Mouse (Mus musculus): ENCODE data around the gene Hpcal1.

The Hpcal1 gene

GRCm38 (mm10) chr12:17690564-17691281 is at the start of gene Hpcal1:
TSS of gene Hpcal1 (plus strand) at chr12:17690856.
- peak; percentile 98 for DNase-seq (ENCODE audit: extremely low spot score)

- DNase-seq (ENCODE audit: extremely low spot score): no peak
These were observed 49.4 kb upstream of the Hpcal1 start for GRCm38 (mm10) chr12:17641269-17641668.

- DNase-seq (ENCODE audit: extremely low spot score): no peak
These were observed 46.1 kb upstream of the Hpcal1 start for GRCm38 (mm10) chr12:17644385-17645222.

GRCm38 (mm10) chr12:17646457-17646856 is 44.2 kb upstream of the Hpcal1 start:
- DNase-seq (ENCODE audit: extremely low spot score): no peak

- DNase-seq (ENCODE audit: extremely low spot score): no peak
These were observed 39.2 kb upstream of the Hpcal1 start for GRCm38 (mm10) chr12:17651223-17652095.

- DNase-seq (ENCODE audit: extremely low spot score): no peak
These were observed 38.2 kb upstream of the Hpcal1 start for GRCm38 (mm10) chr12:17652216-17653050.

GRCm38 (mm10) chr12:17653051-17653783 is 37.4 kb upstream of the Hpcal1 start:
- no peak for DNase-seq (ENCODE audit: extremely low spot score)

GRCm38 (mm10) chr12:17657561-17658195 is 33.0 kb upstream of the Hpcal1 start:
- DNase-seq (ENCODE audit: extremely low spot score): no peak

- peak; percentile 33 for DNase-seq (ENCODE audit: extremely low spot score)
These were observed 32.1 kb upstream of the Hpcal1 start for GRCm38 (mm10) chr12:17658521-17658920.

- peak; percentile 14 for DNase-seq (ENCODE audit: extremely low spot score)
These were observed 29.2 kb upstream of the Hpcal1 start for GRCm38 (mm10) chr12:17661483-17661920.

GRCm38 (mm10) chr12:17663991-17664635 is 26.5 kb upstream of the Hpcal1 start:
- no peak for DNase-seq (ENCODE audit: extremely low spot score)

GRCm38 (mm10) chr12:17665906-17666326 is 24.7 kb upstream of the Hpcal1 start:
- no peak for DNase-seq (ENCODE audit: extremely low spot score)

- no peak for DNase-seq (ENCODE audit: extremely low spot score)
These were observed 24.0 kb upstream of the Hpcal1 start for GRCm38 (mm10) chr12:17666616-17667015.

- DNase-seq (ENCODE audit: extremely low spot score): no peak
These were observed 16.9 kb upstream of the Hpcal1 start for GRCm38 (mm10) chr12:17673729-17674128.

GRCm38 (mm10) chr12:17674182-17674812 is 16.4 kb upstream of the Hpcal1 start:
- DNase-seq (ENCODE audit: extremely low spot score): peak; percentile 12

GRCm38 (mm10) chr12:17677743-17678142 is 12.9 kb upstream of the Hpcal1 start:
- DNase-seq (ENCODE audit: extremely low spot score): no peak

GRCm38 (mm10) chr12:17679571-17679970 is 11.1 kb upstream of the Hpcal1 start:
- DNase-seq (ENCODE audit: extremely low spot score): no peak

- DNase-seq (ENCODE audit: extremely low spot score): no peak
These were observed 8.5 kb upstream of the Hpcal1 start for GRCm38 (mm10) chr12:17682161-17682560.

GRCm38 (mm10) chr12:17684315-17684714 is 6.3 kb upstream of the Hpcal1 start:
- DNase-seq (ENCODE audit: extremely low spot score): no peak
